Mouse (Mus musculus): ENCODE results near the gene Map3k13. TPM values are rescaled to one million over a fixed set of nuclear protein-coding genes. Genes with fewer than 3 reads are reported as not detected.
A peak's percentile ranks its signal among the peaks of the same experiment; 100 is the strongest.

Gene Map3k13
- polyA plus RNA-seq, 1 experiment from 2014 or later = 0.50 TPM

DNA sequence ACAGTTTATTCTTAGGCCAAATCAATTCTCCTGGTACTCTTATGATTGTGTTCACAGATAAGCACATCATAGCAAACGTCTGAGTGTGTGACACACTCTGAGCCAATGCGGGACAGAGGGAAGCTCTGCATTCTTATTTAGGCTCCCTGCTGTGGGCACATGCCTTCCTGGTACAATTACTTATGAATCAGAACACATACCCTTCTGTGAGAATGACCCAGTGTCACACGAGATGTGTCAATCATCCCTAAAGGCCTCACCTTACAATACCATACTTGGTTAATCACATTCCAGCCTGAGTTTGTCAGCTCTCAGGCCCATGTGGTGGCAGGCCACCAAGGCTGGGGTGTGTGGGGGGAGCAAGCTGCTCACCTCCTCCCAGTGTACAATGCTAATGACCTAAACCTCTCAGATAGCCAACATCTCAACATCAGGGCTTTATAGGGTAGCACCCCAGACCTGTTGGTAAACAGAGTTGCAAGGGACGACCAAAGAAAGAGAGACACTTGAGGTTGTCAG is 63.0 kb downstream of the Map3k13 start:
- no peak for DNase-seq (ENCODE audit: low spot score)
- Histone ChIP-seq H3K4me2 (replicated peaks; ENCODE audit: low read depth) (no peak overlapping the region), H3K36me3 (ENCODE audit: control insufficient read depth, insufficient read depth, low read length) (no peaks in the 10 kb centered on the region), H3K27me3 (ENCODE audit: control insufficient read depth, insufficient read depth, low read length) (no peaks in the 10 kb centered on the region), H3K27ac (replicated peaks) (no peak overlapping the region), H3K4me3 (ENCODE audit: low read depth, low read length) (no peak overlapping the region), H3K4me1 (replicated peaks; ENCODE audit: control insufficient read depth, insufficient read depth) (no peaks in the 10 kb centered on the region), H3K9ac (ENCODE audit: low read length) (no peak overlapping the region), H3K9me3 (ENCODE audit: control insufficient read depth, low read length) (no peaks in the 10 kb centered on the region)
- no peak for TF ChIP-seq CTCF (IDR thresholded peaks at IDR 0.05; ENCODE audit: low read depth)
- TF ChIP-seq EP300 (optimal IDR thresholded peaks at IDR 0.05) = no peak
- 39% methylated on average over 4 of the region's 4 CpGs for WGBS
- peak; percentile 38; the same call in 1 of the 2 replicates for ATAC-seq (ENCODE audit: low FRiP score, low TSS enrichment)

DNA sequence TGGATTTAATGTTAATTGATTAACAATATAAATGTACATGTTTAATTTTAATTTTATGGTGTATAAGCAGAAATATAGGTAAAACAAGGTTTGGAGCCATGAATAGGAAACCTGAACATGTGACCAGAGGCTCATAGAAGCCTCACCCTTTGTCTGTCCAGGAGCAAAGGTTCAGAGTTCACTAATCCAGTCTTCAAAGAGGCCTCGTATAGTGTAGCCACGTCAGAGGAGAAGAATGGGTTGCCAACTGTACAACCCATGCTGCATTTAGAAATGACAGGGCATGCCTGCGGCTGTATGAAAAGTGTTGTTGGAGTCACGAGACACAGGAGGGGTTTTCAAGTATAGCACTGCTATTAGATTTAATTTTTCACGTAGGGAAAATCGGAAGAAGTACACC is 64.0 kb downstream of the Map3k13 start:
- Histone ChIP-seq H3K27me3 (ENCODE audit: control insufficient read depth, insufficient read depth, low read length) (no peaks in the 10 kb centered on the region), H3K9me3 (ENCODE audit: control insufficient read depth, low read length) (no peaks in the 10 kb centered on the region), H3K9ac (ENCODE audit: low read length) (no peak overlapping the region), H3K36me3 (ENCODE audit: control insufficient read depth, insufficient read depth, low read length) (no peaks in the 10 kb centered on the region), H3K4me2 (replicated peaks; ENCODE audit: low read depth) (no peak overlapping the region), H3K4me1 (replicated peaks; ENCODE audit: control insufficient read depth, insufficient read depth) (no peaks in the 10 kb centered on the region), H3K4me3 (ENCODE audit: low read depth, low read length) (no peak overlapping the region), H3K27ac (replicated peaks) (no peak overlapping the region)
- ATAC-seq (ENCODE audit: low FRiP score, low TSS enrichment) (peak; percentile 72; the same call in 1 of the 2 replicates), DNase-seq (ENCODE audit: low spot score) (no peak)
- WGBS = 54% methylated on average over 6 of the region's 6 CpGs
- TF ChIP-seq EP300 (optimal IDR thresholded peaks at IDR 0.05) (no peak), CTCF (IDR thresholded peaks at IDR 0.05; ENCODE audit: low read depth) (no peak)

GRCm38 (mm10) chr16:21858882-21859281 is 64.7 kb downstream of the Map3k13 start:
- no peak overlapping the region for H3K9ac ChIP-seq (ENCODE audit: low read length)
- no peak for ATAC-seq (ENCODE audit: low FRiP score, low TSS enrichment)
- no peak overlapping the region for H3K4me2 ChIP-seq (replicated peaks; ENCODE audit: low read depth)

GRCm38 (mm10) chr16:21862448-21862847 is 68.3 kb downstream of the Map3k13 start:
- Histone ChIP-seq H3K27me3 (ENCODE audit: control insufficient read depth, insufficient read depth, low read length) (no peaks in the 10 kb centered on the region), H3K4me3 (ENCODE audit: low read depth, low read length) (no peak overlapping the region), H3K9ac (ENCODE audit: low read length) (no peak overlapping the region), H3K36me3 (ENCODE audit: control insufficient read depth, insufficient read depth, low read length) (no peaks in the 10 kb centered on the region), H3K4me2 (replicated peaks; ENCODE audit: low read depth) (no peak overlapping the region), H3K4me1 (replicated peaks; ENCODE audit: control insufficient read depth, insufficient read depth) (no peaks in the 10 kb centered on the region), H3K27ac (replicated peaks) (no peak overlapping the region), H3K9me3 (ENCODE audit: control insufficient read depth, low read length) (no peaks in the 10 kb centered on the region)
- TF ChIP-seq EP300 (optimal IDR thresholded peaks at IDR 0.05) = no peak
- TF ChIP-seq CTCF (IDR thresholded peaks at IDR 0.05; ENCODE audit: low read depth) = no peak
- 80% methylated on average over 3 of the region's 3 CpGs for WGBS
- ATAC-seq (ENCODE audit: low FRiP score, low TSS enrichment) = no peak
- no peak for DNase-seq (ENCODE audit: low spot score)

More at GRCm38 (mm10) chr16:21858882-21859281, 64.7 kb downstream of the Map3k13 start:
- no peaks in the 10 kb centered on the region for H3K36me3 ChIP-seq (ENCODE audit: control insufficient read depth, insufficient read depth, low read length)
- H3K4me1 ChIP-seq (replicated peaks; ENCODE audit: control insufficient read depth, insufficient read depth) = no peaks in the 10 kb centered on the region
- H3K27me3 ChIP-seq (ENCODE audit: control insufficient read depth, insufficient read depth, low read length) = no peaks in the 10 kb centered on the region
- TF ChIP-seq EP300 (optimal IDR thresholded peaks at IDR 0.05) (no peak), CTCF (IDR thresholded peaks at IDR 0.05; ENCODE audit: low read depth) (no peak)
- no peak overlapping the region for H3K4me3 ChIP-seq (ENCODE audit: low read depth, low read length)
- WGBS = 83% methylated on average over 8 of the region's 8 CpGs
- no peak overlapping the region for H3K27ac ChIP-seq (replicated peaks)
- no peak for DNase-seq (ENCODE audit: low spot score)
- H3K9me3 ChIP-seq (ENCODE audit: control insufficient read depth, low read length) = no peaks in the 10 kb centered on the region

DNA sequence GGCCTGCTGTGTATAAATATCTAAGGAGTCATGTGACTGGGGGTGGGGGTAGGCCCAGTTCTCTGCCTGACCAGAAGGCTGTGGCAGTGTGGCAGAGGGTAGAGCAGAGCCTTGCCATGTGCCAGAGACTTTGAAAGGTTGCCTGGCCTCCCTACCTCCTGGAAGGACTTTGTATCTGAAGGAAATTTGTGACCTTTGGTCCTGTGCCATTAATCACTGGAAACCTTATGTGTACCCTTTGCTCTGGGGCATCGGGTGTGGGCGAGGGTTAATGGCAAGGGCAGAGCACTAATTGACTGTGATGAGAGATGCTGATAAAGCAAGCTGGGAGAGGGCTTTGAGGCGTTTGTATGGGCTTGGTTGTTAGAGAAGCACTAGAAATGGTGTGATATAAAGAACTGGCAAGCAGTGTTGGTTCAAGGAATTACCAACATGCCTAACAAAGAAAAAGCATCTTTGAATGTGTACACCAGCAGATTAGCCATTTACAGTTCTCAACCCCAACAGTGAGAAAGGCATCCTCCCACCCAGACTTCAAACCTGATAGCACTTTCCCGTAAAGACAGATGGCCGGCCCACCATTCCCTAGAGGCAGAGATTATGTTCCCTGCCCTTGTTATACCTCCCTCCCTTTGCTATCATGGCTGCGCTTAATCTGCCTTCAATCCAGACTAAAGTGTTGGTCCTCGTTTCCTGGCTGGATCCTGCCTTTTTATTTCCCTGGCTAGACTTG is 71.3 kb downstream of the Map3k13 start:
- Histone ChIP-seq H3K4me1 (replicated peaks; ENCODE audit: control insufficient read depth, insufficient read depth) (no peaks in the 10 kb centered on the region), H3K9ac (ENCODE audit: low read length) (no peak overlapping the region), H3K4me3 (ENCODE audit: low read depth, low read length) (no peak overlapping the region), H3K4me2 (replicated peaks; ENCODE audit: low read depth) (no peak overlapping the region), H3K27ac (replicated peaks) (no peak overlapping the region), H3K9me3 (ENCODE audit: control insufficient read depth, low read length) (no peaks in the 10 kb centered on the region), H3K36me3 (ENCODE audit: control insufficient read depth, insufficient read depth, low read length) (no peaks in the 10 kb centered on the region), H3K27me3 (ENCODE audit: control insufficient read depth, insufficient read depth, low read length) (no peaks in the 10 kb centered on the region)
- TF ChIP-seq CTCF (IDR thresholded peaks at IDR 0.05; ENCODE audit: low read depth) = no peak
- TF ChIP-seq EP300 (optimal IDR thresholded peaks at IDR 0.05) = no peak
- WGBS = 45% methylated on average over 7 of the region's 7 CpGs
- peak; percentile 93 for ATAC-seq (ENCODE audit: low FRiP score, low TSS enrichment)
- DNase-seq (ENCODE audit: low spot score) = peak; percentile 36

GRCm38 (mm10) chr16:21865983-21866575 is 71.9 kb downstream of the Map3k13 start:
- no peak overlapping the region for H3K27ac ChIP-seq (replicated peaks)
- no peaks in the 10 kb centered on the region for H3K36me3 ChIP-seq (ENCODE audit: control insufficient read depth, insufficient read depth, low read length)
- DNase-seq (ENCODE audit: low spot score) (no peak), ATAC-seq (ENCODE audit: low FRiP score, low TSS enrichment) (no peak)
- TF ChIP-seq EP300 (optimal IDR thresholded peaks at IDR 0.05) = no peak
- no peak for TF ChIP-seq CTCF (IDR thresholded peaks at IDR 0.05; ENCODE audit: low read depth)
- no peaks in the 10 kb centered on the region for H3K27me3 ChIP-seq (ENCODE audit: control insufficient read depth, insufficient read depth, low read length)
- no peak overlapping the region for H3K4me3 ChIP-seq (ENCODE audit: low read depth, low read length)
- H3K4me1 ChIP-seq (replicated peaks; ENCODE audit: control insufficient read depth, insufficient read depth) = no peaks in the 10 kb centered on the region
- WGBS = 57% methylated on average over 11 of the region's 11 CpGs
- no peaks in the 10 kb centered on the region for H3K9me3 ChIP-seq (ENCODE audit: control insufficient read depth, low read length)
- no peak overlapping the region for H3K4me2 ChIP-seq (replicated peaks; ENCODE audit: low read depth)
- H3K9ac ChIP-seq (ENCODE audit: low read length) = no peak overlapping the region
